Mouse (Mus musculus) bone marrow macrophage, adult 2 months (primary cell): ENCODE measurements around the gene Ube2z. TPM values are rescaled to one million over a fixed set of nuclear protein-coding genes. Genes with fewer than 3 reads are reported as not detected.
A peak's percentile ranks its signal among the peaks of the same experiment; 100 is the strongest.

Experiments used
- H3K27ac ChIP-seq: 2 replicates; pipeline ENCODE4 v1.5.1; 2012; ENCODE audit warnings: low read depth, low read length; ENCODE audit not compliant: insufficient read depth
- H3K4me1 ChIP-seq: 2 replicates; pipeline ENCODE4 v1.6.1; 2012; ENCODE audit warnings: low read length; ENCODE audit not compliant: control insufficient read depth, insufficient read depth
- H3K4me3 ChIP-seq: 2 replicates; pipeline ENCODE4 v1.5.1; 2012; ENCODE audit warnings: mild to moderate bottlenecking, low read length, moderate library complexity; ENCODE audit not compliant: insufficient read depth
- CTCF ChIP-seq: IDR thresholded peaks from 2 replicates; pipeline ENCODE4 v1.5.1; 2012; ENCODE audit warnings: low read depth, mild to moderate bottlenecking, low read length, moderate library complexity
- POLR2A ChIP-seq: IDR thresholded peaks from 2 replicates; pipeline ENCODE4 v1.6.1; 2012; ENCODE audit warnings: mild to moderate bottlenecking, low read depth, low read length, borderline replicate concordance
- polyA plus RNA-seq: library from polyadenylated mRNA; stranded (reverse); fragments of >200 nt; gene quantifications from 2 replicates; pipeline ENCODE4 v1.2.4, GENCODE M21; 2012; ENCODE audit not compliant: missing spikeins, insufficient read depth, insufficient read length

Gene Ube2z
- polyA plus RNA-seq, 1 experiment = 43.6 TPM

DNA sequence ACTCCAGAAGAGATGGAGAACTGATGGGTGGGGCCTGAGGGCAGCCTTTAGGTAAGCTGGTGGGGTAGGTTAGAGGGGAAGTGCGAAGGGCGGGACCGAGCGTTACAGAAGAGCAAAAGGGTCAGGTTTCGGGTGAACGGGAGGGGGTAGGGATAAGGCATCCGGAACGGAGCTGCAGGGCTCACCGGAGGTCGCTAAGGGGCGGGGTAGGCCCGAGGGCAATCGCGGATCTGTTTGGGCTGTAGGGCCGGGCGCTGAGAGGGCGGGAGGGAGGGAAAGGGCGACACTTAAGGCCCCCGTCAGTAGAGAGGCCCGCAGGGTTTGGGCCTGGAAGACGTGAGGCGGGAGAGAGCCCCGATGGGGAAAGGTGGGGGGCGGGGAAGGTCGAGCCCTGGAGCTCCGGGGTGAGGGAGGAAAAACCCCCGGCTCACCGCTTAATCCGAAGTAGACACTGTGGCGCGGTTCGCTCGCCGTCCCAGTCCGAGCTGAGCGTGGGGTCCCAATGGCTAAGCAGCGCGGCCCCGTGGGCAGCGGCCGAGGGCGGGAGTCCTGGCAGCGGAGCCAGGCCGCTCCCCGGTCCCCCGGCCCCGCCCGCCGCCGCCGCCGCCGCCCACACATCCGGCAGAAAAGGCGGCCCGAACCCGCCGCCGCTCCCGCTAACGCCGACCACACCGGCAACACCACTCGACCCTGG lies 520 bp downstream of the Ube2z start:
- peak overlapping the region; percentile 54 for H3K27ac ChIP-seq
- peaks cover 11% of the 10 kb centered on the region for H3K4me1 ChIP-seq
- no peak for TF ChIP-seq CTCF
- TF ChIP-seq POLR2A = no peak
- H3K4me3 ChIP-seq = peak overlapping the region; percentile 95

DNA sequence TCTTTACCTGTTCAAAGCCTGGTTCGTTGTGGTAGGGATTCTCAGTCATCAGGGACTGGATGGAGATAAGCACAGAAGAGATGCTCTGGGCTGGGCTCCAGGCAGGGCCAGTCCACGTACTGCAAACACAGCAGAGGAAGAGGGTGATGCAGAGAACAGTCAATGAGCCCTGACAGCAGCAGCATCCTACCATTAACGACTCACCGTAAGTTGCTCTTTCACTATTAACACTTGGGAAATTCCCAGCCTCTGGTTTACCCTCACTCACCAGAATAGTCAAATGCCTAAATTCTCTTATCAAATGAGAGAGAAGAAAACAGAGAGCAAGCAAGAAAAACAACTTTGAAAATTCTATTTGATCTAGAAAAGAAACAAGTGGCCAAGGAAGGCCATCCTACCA lies 6.9 kb downstream of the Ube2z start:
- Histone ChIP-seq H3K4me1 (peaks cover 5% of the 10 kb centered on the region), H3K27ac (no peak overlapping the region), H3K4me3 (no peak overlapping the region)
- TF ChIP-seq CTCF (no peak), POLR2A (no peak)

DNA sequence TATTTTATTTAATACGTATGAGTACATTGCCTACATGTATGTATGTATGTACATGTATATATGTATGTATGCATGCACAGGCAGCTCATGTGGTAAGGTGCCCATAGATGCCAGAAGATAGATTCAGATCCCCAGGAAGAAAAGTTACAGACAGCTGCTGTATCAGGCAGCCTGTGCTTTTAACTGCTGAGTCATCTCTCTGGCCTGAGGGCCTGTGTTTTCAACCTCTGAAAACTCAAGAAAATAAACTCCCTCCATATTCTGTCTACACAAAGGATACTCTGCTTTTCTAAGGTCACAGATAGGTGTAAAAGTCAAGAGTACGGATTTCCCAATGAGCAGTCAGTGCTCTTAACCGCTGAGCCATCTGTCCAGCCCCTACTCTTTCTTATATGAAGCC lies 14.3 kb downstream of the Ube2z start:
- Histone ChIP-seq H3K27ac (no peak overlapping the region), H3K4me3 (no peak overlapping the region), H3K4me1 (peaks cover 9% of the 10 kb centered on the region)
- no peak for TF ChIP-seq POLR2A
- TF ChIP-seq CTCF = no peak

DNA sequence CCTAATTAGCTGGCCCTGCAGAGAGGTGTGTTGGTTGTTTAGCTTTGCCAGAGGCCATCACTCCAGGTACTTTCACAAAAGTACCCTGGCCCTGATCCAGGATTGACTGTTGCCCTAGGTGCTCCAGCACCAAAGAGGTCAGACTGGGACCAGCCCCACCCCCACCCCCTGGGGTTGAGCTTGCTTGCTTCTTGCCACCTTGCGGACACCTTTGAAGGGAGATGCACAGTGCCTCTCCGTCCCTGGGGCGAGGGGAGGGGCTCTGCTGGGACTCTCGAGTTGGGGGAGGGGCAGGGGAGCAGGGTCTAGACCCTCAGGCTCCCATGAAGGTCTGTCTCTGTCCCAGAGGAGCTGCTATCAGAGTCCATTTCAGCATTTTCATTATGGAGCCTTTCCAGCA lies 15.2 kb downstream of the Ube2z start:
- H3K4me1 ChIP-seq = peaks cover 9% of the 10 kb centered on the region
- TF ChIP-seq POLR2A = no peak
- TF ChIP-seq CTCF = no peak
- no peak overlapping the region for H3K27ac ChIP-seq
- H3K4me3 ChIP-seq = no peak overlapping the region

DNA sequence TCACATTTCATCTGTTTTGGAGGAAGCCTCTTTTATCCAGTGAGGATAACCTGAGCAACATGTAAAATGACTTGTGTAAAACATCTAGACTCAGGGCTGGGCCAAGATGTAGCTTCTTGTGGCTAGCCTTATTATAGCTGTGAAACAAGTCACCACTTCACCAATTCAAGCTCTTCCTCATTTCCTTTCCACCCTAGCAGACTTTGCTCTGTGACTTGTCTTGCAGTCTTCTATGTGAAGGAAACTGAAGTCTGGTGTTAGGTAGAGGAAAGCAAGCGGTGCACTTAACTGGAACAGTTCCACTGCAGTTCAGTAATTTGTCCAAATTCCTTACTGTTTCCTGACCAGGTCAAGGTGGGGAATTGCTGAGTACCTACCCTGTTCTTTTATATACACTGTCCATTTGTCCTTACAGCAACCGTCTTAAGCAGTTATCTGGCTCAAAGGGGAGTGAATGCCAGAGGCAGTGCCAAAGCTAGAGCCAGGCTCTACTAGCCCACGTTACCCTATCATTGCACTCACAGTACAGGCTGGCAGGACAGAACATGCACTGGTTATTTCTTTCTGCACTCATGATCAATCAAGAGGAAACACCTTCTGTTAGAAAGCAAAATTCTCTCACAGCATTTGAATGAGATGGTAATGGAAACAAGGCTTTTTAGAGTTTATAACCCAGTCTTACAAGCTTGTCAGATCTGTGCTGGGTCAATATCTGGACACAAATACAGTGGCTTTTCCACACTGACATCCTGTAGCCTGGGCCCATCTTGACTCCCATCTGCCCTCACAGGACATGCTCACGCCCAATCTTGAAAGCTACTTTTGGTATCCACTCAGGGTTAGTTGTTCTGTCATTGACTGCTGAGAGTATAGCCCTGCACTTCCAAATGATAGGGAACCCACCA lies 17.5 kb downstream of the Ube2z start:
- Histone ChIP-seq H3K4me1 (peaks cover 9% of the 10 kb centered on the region), H3K27ac (no peak overlapping the region), H3K4me3 (no peak overlapping the region)
- TF ChIP-seq POLR2A (no peak), CTCF (no peak)

DNA sequence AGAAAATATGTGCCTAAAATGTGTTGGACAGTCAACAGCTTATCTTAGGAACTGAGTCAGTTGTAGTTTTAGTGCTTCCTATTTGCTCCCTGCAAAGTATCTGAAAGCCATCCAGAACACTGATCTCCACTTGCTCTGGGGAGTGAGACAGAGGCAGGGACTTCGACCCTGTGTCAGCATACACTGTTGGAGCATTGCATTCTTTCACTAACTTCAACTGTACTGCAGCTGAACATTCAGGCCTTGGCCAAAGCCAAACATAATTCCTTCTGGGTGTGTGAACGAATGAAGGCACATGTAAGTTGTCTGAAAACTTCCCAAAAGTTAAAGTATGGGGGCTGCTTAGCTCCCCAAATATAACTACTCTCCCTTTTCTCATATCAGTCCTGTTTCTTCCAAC lies 18.4 kb downstream of the Ube2z start:
- Histone ChIP-seq H3K27ac (no peak overlapping the region), H3K4me1 (peaks cover 9% of the 10 kb centered on the region), H3K4me3 (no peak overlapping the region)
- TF ChIP-seq CTCF (no peak), POLR2A (no peak)

DNA sequence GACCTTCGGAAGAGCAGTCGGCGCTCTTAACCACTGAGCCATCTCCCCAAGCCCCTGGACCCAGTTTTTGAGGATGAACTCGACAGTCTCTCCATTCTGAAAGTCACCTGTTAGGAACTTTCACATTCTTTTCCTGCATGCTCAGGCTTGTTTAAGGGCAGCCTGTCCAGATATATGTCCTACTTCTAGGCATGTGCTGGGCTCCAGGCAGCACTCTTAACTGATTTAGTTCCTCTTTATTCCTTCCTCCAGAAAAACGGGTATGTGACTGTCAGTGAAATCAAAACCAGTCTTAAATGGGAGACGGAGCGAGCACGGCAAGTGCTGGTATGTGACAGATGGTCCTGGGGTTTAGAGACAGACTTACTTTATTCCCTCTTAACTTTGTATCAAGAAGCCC lies 19.2 kb downstream of the Ube2z start:
- Histone ChIP-seq H3K4me3 (no peak overlapping the region), H3K4me1 (peaks cover 9% of the 10 kb centered on the region), H3K27ac (peak overlapping the region; percentile 31)
- TF ChIP-seq POLR2A (no peak), CTCF (no peak)

DNA sequence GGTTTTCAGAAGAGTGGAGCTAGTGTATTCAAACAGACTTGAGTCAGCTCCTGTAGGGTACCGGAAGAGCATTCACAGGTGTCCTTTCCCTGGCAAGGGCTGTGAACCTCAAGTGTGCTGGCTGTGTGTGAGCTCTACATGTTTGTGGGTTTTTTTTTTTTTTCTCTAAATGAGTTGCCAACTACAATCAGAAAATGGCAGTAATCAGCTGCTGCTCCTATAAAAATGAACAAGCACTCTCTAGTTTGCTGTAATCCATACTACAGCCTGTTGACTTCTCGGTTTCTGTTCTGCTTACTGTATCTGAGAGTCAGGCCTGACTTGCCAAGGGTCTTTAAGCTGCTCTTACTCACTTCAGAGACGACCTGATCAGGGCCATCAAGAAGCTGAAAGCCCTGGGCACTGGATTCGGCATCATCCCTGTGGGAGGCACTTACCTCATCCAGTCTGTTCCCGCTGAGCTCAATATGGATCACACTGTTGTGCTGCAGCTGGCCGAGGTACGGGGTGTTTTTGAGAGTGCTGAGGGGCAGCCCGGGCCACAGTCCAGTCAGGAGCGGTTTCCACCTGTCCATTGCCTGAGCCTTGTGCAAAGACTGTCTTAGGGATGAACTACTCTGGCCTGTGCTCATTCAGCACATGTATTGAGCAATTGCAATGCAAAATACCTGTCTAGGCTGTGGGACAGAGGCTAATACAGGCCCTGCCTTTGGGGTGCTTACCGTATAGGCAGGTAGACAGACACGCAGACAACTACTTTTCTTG lies 20.2 kb downstream of the Ube2z start:
- no peak for TF ChIP-seq POLR2A
- TF ChIP-seq CTCF = no peak
- H3K4me3 ChIP-seq = no peak overlapping the region
- H3K27ac ChIP-seq = no peak overlapping the region
- H3K4me1 ChIP-seq = peaks cover 9% of the 10 kb centered on the region

DNA sequence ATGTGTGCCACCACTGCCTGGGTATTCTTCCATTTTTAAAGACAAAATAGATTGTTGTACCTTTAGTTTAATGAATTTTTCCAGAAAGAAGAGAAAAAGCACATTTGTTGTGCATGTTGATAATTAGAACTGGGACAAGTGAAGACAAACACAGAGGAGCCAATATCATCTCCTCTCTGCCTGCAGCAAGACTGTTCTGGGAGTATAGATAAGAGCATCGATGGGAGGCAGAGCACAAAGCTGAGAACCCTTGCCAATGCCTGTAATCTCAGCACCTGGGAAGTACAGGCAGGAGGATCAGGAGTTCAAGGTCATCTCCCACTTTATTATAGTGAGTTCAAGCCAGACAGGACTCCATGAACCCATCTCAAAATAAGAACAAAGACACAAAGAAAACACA lies 26.6 kb downstream of the Ube2z start:
- Histone ChIP-seq H3K27ac (no peak overlapping the region), H3K4me3 (no peak overlapping the region), H3K4me1 (peaks cover 8% of the 10 kb centered on the region)
- TF ChIP-seq POLR2A (no peak), CTCF (no peak)

DNA sequence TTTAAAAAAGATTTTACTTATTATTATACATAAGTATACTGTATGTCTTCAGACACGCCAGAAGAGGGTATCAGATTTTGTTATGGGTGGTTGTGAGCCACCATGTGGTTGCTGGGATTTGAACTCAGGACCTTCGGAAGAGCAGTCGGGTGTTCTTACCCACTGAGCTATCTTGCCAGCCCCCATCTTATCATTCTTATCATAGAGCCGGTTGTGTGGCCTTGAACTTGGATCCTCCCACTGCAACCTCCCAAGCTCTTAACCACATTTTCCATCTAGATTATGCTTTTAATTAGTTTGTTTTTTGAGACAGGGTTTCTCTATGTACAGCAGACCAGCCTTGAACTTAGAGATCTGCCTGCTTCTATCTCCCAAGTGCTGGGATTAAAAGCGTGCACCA lies 27.7 kb downstream of the Ube2z start:
- Histone ChIP-seq H3K4me1 (peaks cover 8% of the 10 kb centered on the region), H3K4me3 (no peak overlapping the region), H3K27ac (no peak overlapping the region)
- TF ChIP-seq POLR2A (no peak), CTCF (no peak)
